Mouse (Mus musculus): ENCODE measurements at regions not wholly inside any gene's neighbourhood (a gene's known extent, or its start where the extent isn't known, plus 50 kb on each side); places are given as distances from the start of the nearest gene placed in this dataset.

DNA sequence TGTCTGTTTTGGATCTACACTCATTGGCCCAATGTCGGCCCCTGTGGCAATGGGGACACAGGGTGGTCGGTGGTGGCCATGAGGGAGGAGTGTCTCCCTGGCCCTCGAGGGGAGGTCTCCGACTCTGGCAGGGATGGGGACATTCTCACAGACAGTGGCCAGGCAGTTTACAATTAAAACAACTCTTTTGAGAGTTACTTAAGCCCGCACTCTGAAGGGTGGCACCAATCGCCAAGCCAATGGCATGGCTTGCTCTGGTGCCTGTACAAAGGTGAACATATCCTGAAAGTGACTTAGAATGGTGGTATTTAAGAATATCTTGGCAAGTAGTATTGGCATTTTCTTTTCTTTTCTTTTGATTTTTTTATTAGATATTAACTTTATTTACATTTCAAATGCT lies 129.1 kb downstream of the Ly6f start:
- H3K36me3 ChIP-seq (ENCODE audit: control insufficient read depth, insufficient read depth, low read length) = no peaks in the 10 kb centered on the region
- no peaks in the 10 kb centered on the region for H3K27me3 ChIP-seq (ENCODE audit: control insufficient read depth, insufficient read depth, low read length)
- no peak overlapping the region for H3K27ac ChIP-seq (ENCODE audit: insufficient read depth, low read depth, low read length)
- peaks cover 18% of the 10 kb centered on the region for H3K4me1 ChIP-seq (ENCODE audit: control insufficient read depth, insufficient read depth, insufficient read length, low read length)
- 92% methylated on average over 6 of the region's 6 CpGs for WGBS
- no peak overlapping the region for H3K4me3 ChIP-seq (ENCODE audit: low read depth, low read length)
- TF ChIP-seq POLR2A (IDR thresholded peaks at IDR 0.05; ENCODE audit: low read depth, low read length) (no peak), CTCF (IDR thresholded peaks at IDR 0.05; ENCODE audit: extremely low read depth, insufficient read length, insufficient replicate concordance, low read depth, low read length) (no peak)
